Mouse (Mus musculus): Measurements from ENCODE around the gene Wnk3. TPM values are rescaled to one million over a fixed set of nuclear protein-coding genes. Genes with fewer than 3 reads are reported as not detected.
A peak's percentile ranks its signal among the peaks of the same experiment; 100 is the strongest.
"Not testable (repeated sequence)": the region's sequence is repeated elsewhere in the genome, so short reads cannot be mapped to it uniquely, and the experiment has no call there.

Gene Wnk3
- 3.1 and 5.0 TPM in 2 replicates for polyA plus RNA-seq (2012; rRNA removed)

- H3K27me3 ChIP-seq (ENCODE audit: control insufficient read depth, insufficient read depth, low read length): no peaks in the 10 kb centered on the region
- H3K4me1 ChIP-seq (ENCODE audit: control insufficient read depth, insufficient read depth, low read length): no peaks in the 10 kb centered on the region
- H3K27ac ChIP-seq (ENCODE audit: control insufficient read depth, insufficient read depth, low read depth, low read length): no peak within 1 kb of the TSS
- TF ChIP-seq CTCF (IDR thresholded peaks at IDR 0.05; ENCODE audit: control insufficient read depth, insufficient read depth, insufficient replicate concordance, low read depth, low read length) (no peak), POLR2A (IDR thresholded peaks at IDR 0.05; ENCODE audit: control insufficient read depth, low read depth, low read length) (no peak)
- no peaks in the 10 kb centered on the region for H3K36me3 ChIP-seq (ENCODE audit: control insufficient read depth, insufficient read depth, low read length)
- H3K4me3 ChIP-seq (ENCODE audit: control insufficient read depth, low read depth, low read length): no peak within 1 kb of the TSS
These were observed at the start of gene Wnk3 for GRCm38 (mm10) chrX:151197778-151198177. Gene Wnk3, plus strand, starts transcription at chrX:151198078.

- no peak for TF ChIP-seq CTCF (IDR thresholded peaks at IDR 0.05; ENCODE audit: control insufficient read depth, insufficient read depth, insufficient replicate concordance, low read depth, low read length)
- no peak for TF ChIP-seq POLR2A (IDR thresholded peaks at IDR 0.05; ENCODE audit: control insufficient read depth, low read depth, low read length)
- Histone ChIP-seq H3K27me3 (ENCODE audit: control insufficient read depth, insufficient read depth, low read length) (no peaks in the 10 kb centered on the region), H3K27ac (ENCODE audit: control insufficient read depth, insufficient read depth, low read depth, low read length) (no peak overlapping the region), H3K36me3 (ENCODE audit: control insufficient read depth, insufficient read depth, low read length) (no peaks in the 10 kb centered on the region), H3K4me1 (ENCODE audit: control insufficient read depth, insufficient read depth, low read length) (no peaks in the 10 kb centered on the region; the same call in 1 of the 2 replicates), H3K4me3 (ENCODE audit: control insufficient read depth, low read depth, low read length) (no peak overlapping the region)
These were observed 39.5 kb upstream of the Wnk3 start for GRCm38 (mm10) chrX:151158414-151158813.

DNA sequence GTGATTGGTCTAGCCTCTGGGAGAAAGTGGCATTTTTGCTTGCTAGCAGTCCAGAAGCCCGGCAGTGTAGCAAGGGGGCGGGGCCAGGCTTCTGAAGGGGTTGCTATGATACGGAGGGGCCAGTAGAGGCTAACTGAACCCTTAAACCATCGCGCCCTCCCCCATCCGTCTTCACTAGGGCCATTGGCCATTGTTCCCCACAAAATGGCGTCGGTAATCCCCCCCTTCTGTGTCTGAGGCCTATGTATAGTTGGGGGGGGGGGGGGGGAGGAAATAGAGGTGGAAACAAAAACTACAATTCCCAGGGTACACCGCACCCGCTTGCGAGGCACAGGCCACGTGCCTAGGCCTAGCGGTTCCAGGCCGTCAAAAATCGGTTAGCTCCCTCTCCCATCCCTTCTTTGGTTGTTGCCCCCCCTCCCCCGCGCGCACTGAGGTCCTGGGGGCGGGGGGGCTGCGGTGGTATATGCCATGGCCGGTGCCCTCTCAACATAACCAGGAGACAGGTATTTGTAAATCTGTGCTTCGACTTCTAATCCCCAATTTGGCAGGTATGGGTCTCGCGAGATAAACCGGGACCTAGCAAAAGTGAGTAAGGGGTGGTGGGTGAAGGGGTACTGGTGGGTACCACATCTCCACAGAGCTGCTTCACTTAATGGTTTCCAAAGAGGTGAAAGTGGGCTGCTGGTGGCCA is 29.3 kb upstream of the Wnk3 start:
- H3K4me1 ChIP-seq (ENCODE audit: control insufficient read depth, insufficient read depth, low read length): no peaks in the 10 kb centered on the region; the same call in 1 of the 2 replicates
- no peak for TF ChIP-seq CTCF (IDR thresholded peaks at IDR 0.05; ENCODE audit: control insufficient read depth, insufficient read depth, insufficient replicate concordance, low read depth, low read length)
- TF ChIP-seq POLR2A (IDR thresholded peaks at IDR 0.05; ENCODE audit: control insufficient read depth, low read depth, low read length): no peak
- no peaks in the 10 kb centered on the region for H3K36me3 ChIP-seq (ENCODE audit: control insufficient read depth, insufficient read depth, low read length)
- no peaks in the 10 kb centered on the region for H3K27me3 ChIP-seq (ENCODE audit: control insufficient read depth, insufficient read depth, low read length)
- H3K27ac ChIP-seq (ENCODE audit: control insufficient read depth, insufficient read depth, low read depth, low read length): peak overlapping the region; percentile 87
- peak overlapping the region; percentile 82 for H3K4me3 ChIP-seq (ENCODE audit: control insufficient read depth, low read depth, low read length)

GRCm38 (mm10) chrX:151169261-151169961 is 28.5 kb upstream of the Wnk3 start:
- no peaks in the 10 kb centered on the region; the same call in 1 of the 2 replicates for H3K4me1 ChIP-seq (ENCODE audit: control insufficient read depth, insufficient read depth, low read length)
- H3K36me3 ChIP-seq (ENCODE audit: control insufficient read depth, insufficient read depth, low read length): no peaks in the 10 kb centered on the region
- peak overlapping the region; percentile 87 for H3K27ac ChIP-seq (ENCODE audit: control insufficient read depth, insufficient read depth, low read depth, low read length)
- H3K4me3 ChIP-seq (ENCODE audit: control insufficient read depth, low read depth, low read length): peak overlapping the region; percentile 82
- TF ChIP-seq CTCF (IDR thresholded peaks at IDR 0.05; ENCODE audit: control insufficient read depth, insufficient read depth, insufficient replicate concordance, low read depth, low read length) (no peak), POLR2A (IDR thresholded peaks at IDR 0.05; ENCODE audit: control insufficient read depth, low read depth, low read length) (0 out of 2 replicates have a peak, but pooled peaks have one; percentile 31)
- no peaks in the 10 kb centered on the region for H3K27me3 ChIP-seq (ENCODE audit: control insufficient read depth, insufficient read depth, low read length)

GRCm38 (mm10) chrX:151173134-151173533 is 24.7 kb upstream of the Wnk3 start:
- H3K4me1 ChIP-seq (ENCODE audit: control insufficient read depth, insufficient read depth, low read length); H3K27me3 ChIP-seq (ENCODE audit: control insufficient read depth, insufficient read depth, low read length); H3K36me3 ChIP-seq (ENCODE audit: control insufficient read depth, insufficient read depth, low read length): not testable (repeated sequence)

GRCm38 (mm10) chrX:151298329-151298728 is 100.5 kb downstream of the Wnk3 start:
- no peak overlapping the region for H3K4me3 ChIP-seq (ENCODE audit: control insufficient read depth, low read depth, low read length)
- H3K36me3 ChIP-seq (ENCODE audit: control insufficient read depth, insufficient read depth, low read length): no peaks in the 10 kb centered on the region
- H3K27me3 ChIP-seq (ENCODE audit: control insufficient read depth, insufficient read depth, low read length): no peaks in the 10 kb centered on the region
- no peaks in the 10 kb centered on the region for H3K4me1 ChIP-seq (ENCODE audit: control insufficient read depth, insufficient read depth, low read length)
- no peak overlapping the region for H3K27ac ChIP-seq (ENCODE audit: control insufficient read depth, insufficient read depth, low read depth, low read length)
- TF ChIP-seq POLR2A (IDR thresholded peaks at IDR 0.05; ENCODE audit: control insufficient read depth, low read depth, low read length) (no peak), CTCF (IDR thresholded peaks at IDR 0.05; ENCODE audit: control insufficient read depth, insufficient read depth, insufficient replicate concordance, low read depth, low read length) (no peak)

More at GRCm38 (mm10) chrX:151173134-151173533, 24.7 kb upstream of the Wnk3 start:
- H3K4me3 ChIP-seq (ENCODE audit: control insufficient read depth, low read depth, low read length); H3K27ac ChIP-seq (ENCODE audit: control insufficient read depth, insufficient read depth, low read depth, low read length): not testable (repeated sequence)

DNA sequence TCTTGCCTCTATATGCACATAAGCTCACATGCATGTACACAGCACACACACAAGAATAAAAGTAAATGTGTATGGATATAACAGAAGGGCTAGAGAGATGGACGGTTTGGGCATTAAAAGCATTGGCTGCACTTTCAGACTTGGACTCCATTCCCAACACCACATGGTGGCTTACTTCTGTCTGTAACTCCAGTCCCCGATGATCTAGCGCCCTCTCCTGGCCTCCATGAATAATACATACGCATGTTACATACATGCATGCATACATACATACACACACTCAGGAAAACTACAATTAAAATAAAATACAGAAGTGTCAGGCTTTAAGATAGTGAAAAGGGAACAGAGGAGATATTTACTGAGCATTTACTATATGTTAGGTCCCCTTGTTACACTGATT is 115.9 kb downstream of the Wnk3 start:
- Histone ChIP-seq H3K4me3 (ENCODE audit: control insufficient read depth, low read depth, low read length) (no peak overlapping the region), H3K27me3 (ENCODE audit: control insufficient read depth, insufficient read depth, low read length) (no peaks in the 10 kb centered on the region), H3K4me1 (ENCODE audit: control insufficient read depth, insufficient read depth, low read length) (no peaks in the 10 kb centered on the region), H3K27ac (ENCODE audit: control insufficient read depth, insufficient read depth, low read depth, low read length) (no peak overlapping the region), H3K36me3 (ENCODE audit: control insufficient read depth, insufficient read depth, low read length) (no peaks in the 10 kb centered on the region)
- TF ChIP-seq CTCF (IDR thresholded peaks at IDR 0.05; ENCODE audit: control insufficient read depth, insufficient read depth, insufficient replicate concordance, low read depth, low read length): no peak
- no peak for TF ChIP-seq POLR2A (IDR thresholded peaks at IDR 0.05; ENCODE audit: control insufficient read depth, low read depth, low read length)

All from testis, adult 2 months (tissue).